Mouse (Mus musculus): Measurements from ENCODE around the gene Parva.

Parva gene

DNA sequence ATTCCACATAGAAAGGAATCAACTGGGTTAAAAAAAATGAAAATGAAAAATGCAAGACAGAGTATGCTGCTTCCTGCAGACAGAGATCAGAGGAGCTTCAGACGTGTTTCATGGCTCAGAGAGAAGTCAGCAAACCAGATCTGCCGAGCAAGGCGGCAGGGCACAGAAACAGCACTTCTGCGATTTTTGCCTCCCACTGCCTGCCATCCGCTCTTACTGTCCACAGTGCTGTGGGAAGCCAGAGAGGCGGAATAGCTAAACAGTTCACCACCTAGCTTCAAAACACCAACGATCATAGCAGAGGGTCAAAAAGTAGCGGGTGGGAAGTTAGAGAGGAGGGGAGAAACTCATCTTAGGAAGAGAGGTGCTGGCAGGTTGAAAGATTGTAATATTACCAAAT is 84.0 kb downstream of the Parva start:
- no peak for DNase-seq (ENCODE audit: inconsistent ontology term)

DNA sequence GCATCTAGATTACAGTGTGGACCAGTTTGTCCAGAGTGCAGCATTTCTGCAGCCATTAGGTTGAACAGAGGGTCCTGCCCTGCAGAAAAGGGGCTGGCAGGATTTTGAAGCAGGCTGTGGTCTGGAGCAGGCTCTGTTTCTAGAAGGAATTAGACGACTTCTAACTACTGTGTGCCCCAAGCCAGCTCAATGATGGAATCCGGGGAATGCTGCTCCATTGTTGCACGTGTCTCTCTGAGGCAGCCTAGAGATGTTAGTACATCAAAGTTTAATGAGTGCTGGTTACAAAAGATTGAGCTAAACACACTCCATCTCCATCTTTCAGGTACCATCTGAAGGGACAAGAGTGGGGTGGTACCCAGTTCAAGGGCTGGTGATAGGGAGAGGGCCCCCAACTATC is 85.0 kb downstream of the Parva start:
- peak; percentile 79 for DNase-seq (ENCODE audit: inconsistent ontology term)

DNA sequence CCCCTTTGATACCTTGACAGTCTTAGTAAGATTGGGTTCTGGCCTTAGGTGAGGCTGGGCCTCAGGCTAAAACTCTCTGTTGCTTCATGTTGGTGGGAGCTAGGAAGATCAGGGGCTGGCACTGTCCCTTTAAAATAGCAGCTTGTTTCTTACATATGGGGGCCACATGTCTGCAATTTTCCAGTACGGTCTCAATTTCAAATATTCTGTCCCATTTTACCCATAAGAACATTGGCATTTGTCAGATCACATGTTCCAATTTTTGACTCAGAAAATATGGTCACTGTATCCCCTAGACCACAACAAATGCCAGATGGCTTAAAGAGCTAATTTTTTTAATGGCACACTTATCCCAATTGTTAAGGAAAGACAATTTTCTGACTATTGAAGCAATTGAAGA is 85.6 kb downstream of the Parva start:
- DNase-seq (ENCODE audit: inconsistent ontology term) = no peak

DNA sequence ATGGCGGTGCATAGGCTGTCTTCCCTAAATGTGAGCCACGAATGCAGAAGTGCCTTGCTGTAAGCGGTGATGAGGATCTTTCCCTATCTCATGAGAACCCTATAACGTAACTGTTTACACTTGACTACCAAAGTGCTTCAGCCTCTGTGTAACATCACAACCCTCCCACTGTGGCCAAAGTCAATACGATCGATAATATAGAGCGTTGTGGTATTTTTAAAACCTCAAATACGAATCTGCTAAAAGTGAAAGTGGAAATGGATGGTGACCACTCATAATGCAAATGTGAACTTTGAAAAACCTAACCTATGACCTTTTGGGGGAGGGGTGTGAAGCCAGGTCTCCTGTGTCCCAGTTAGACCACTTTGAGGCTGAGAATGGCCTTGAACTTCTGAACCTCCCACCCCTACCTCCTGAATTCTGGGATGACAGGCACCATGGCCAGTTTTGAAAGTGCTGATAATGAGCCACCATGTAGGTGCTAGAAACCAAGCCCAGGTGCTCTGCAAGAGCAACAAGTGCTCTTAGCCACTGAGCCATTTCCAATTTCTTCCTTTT is 87.4 kb downstream of the Parva start:
- DNase-seq (ENCODE audit: inconsistent ontology term) = no peak

DNA sequence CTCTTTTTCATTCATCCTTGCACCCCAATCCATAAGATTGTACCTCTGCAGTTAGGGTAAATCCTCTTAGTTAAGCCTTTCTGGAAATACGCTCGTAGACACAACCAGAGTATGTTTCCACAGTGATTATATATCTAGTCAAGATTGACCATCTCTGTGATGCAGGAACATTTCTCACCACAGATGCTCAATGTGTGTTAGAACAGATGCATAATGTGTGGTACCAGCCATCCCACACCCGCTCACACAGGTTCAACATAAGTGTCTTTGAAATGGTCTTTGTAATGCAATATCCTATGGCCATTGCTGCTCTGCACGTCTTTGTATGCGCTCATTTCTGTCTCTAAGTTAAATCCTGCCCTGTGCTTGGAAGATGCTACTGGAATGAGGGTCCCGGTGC is 98.2 kb downstream of the Parva start:
- no peak for DNase-seq (ENCODE audit: inconsistent ontology term)

DNA sequence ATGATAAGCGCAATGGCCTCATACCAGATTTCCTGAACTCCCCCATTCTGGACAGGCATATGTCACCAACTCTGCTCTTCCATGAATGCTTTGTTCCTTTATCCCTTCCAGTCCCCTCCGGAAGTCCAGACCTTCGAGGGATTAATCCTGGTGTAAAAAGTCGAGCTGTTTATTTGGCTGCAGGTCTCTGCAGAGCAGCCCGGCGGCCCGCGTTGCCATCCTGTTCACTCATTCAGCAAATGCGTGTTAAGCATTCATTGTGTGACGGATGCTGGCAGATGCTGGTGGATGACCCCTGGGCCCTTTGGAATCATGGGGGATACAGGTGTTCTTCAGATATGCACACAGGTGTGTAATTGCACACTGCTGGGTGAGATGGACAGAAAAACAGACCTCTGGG is 98.9 kb downstream of the Parva start:
- DNase-seq (ENCODE audit: inconsistent ontology term) = no peak

DNA sequence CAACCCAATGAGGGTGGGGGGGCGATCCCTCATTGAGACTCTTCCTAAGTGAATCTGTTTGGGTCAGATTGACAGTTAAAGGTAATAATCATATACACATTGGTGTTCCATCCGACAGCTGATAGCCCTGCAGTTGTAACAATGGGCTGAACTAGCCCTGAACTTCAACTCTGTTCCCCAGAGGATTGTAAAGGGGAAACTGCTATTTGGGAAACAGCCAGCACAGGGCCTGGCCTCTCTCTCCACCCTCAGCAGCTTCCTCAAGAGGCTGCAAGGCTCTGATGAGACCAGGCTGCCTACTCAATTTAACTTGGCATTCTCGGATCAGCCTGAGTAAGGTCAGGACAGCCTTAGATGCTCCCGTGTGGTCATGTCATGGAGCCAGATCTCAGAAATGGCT is 99.9 kb downstream of the Parva start:
- no peak for DNase-seq (ENCODE audit: inconsistent ontology term)

DNA sequence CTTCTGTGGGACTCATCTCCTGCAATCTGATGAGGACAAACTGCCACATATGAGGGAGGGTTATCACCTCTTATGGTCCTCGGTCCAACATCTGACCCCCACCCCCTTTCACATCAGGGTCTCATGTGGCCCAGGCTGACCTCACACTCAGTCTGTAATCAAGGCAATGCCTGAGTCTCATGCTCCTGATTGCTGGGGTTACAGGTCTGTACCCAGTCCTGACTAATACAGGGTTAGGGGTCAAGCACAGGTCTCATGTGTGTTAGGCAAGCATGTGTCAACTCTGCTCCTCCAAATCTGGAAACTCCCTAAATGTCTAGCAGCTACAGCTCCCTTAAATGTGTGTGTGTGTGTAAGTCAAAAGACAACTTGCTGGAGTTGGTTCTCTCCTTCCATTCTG is 100.8 kb downstream of the Parva start:
- no peak for DNase-seq (ENCODE audit: inconsistent ontology term)

DNA sequence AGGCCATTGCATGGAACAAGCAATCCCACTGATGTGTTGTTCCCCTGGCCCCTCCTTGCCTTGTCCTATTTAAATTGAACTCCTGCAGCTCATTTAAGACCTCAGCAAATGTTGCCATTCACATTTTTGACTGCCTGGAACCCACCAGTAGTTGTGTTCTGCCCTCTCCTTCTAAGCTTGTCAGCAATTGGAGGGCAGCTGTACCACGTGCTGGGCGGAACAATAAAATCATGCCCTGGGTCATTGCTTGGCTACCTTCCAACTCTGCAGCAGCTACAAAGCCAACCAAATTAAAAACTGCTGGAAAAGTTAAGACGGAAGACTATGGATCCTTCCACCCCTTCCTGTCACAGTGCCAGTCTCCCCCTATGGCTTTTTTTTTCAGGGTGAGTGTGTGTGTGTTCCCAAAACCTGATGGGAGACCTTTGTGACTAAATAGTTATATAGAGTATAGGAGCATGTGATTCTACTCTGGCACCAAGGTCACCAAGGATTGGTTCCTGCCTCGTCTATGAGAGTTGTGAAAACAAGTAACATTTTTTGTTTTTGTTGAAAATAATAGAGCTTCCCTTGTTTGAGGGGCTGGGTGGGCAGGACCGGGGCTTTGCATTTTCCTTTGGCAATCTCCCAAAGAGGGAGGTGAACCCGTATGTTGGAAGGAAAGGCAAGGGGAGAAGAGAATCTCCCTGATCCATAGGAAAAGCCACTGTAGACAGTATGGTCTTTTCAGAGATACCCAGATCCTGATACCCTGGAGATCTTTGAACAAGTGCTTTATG is 101.5 kb downstream of the Parva start:
- peak; percentile 20 for DNase-seq (ENCODE audit: inconsistent ontology term)

DNA sequence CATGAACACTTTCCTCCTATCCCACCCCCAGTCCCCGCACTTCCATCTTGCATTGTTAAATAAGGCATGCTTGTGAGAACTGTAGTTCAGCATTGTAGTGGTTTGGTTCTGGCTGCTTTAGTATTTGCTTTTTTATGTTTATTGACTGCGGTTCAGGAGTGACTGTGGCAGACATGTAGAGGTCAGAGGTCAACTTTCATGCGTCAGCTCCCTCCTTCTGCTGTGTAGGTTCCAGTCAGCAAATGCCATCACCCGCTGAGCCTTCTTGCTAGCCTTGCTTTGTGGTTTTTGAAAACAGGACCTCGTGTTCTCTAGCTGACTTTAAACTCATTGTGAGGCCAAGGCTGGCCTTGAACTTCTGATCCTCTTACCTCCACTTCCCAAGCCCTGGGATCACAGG is 103.6 kb downstream of the Parva start:
- DNase-seq (ENCODE audit: inconsistent ontology term) = no peak

DNA sequence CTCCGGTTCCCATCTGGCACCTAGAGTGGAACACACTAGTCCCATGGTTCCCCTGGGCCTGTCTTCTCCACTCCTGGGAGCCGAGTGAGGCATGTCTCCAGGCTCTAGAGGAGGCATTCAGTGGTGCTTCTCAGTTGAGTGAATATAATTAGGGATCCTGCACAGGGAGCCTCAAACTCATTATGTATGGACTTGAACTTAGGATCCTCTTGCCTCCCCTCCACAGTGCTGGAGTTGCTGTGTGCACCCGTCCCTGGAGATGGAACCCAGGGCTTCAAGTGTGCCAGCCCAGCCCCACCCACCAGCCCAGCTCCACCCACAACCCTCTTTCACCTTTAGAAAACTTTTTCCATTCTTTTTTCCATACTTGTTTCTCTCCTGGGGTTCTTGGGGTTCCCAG is 106.8 kb downstream of the Parva start:
- no peak for DNase-seq (ENCODE audit: inconsistent ontology term)

DNA sequence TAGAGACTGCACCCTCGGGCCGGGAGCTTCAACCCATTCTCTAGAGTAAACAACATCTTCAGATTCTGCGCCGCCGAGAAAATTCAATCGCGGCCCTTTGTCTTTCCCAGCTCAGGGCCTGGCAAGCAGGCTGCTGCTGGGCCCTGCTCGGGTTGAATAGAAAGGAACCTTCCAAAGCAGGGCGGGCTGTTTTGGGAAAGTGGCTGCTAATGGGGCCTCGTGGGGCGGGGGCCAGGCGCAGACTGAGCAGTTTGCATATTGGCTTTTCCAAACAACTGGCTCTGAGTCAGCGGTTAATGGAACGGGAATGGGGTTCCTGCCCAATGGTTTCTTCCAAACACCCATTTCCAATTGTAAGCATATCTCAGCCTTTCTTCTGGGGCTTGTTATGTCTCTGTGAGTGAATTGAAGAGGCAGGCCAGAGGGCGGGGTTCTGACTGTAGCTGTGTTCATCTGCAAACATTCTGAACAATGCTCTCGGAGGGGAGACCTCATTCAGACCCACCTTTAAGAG is 108.2 kb downstream of the Parva start:
- peak; percentile 95 for DNase-seq (ENCODE audit: inconsistent ontology term)

DNA sequence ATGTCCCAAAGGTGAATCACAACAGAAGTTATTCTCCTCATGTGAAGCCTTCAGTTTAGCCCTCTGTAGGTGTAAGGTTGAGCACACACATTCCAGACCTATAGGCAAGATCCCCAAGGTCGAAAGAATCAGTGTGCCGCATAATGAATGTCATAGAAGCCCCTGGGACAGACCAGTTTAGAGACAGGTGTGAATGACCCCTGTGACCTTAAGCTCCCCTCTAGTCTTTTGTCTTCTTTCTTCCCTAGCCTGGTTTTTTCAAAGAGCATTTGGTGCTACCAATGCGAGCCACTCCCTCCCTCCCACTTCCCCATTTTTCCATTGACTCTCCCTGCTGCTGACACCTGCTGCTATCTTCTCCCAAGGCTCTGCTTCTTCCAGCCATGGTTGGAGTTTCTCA is 121.8 kb downstream of the Parva start:
- no peak for DNase-seq (ENCODE audit: inconsistent ontology term)

DNA sequence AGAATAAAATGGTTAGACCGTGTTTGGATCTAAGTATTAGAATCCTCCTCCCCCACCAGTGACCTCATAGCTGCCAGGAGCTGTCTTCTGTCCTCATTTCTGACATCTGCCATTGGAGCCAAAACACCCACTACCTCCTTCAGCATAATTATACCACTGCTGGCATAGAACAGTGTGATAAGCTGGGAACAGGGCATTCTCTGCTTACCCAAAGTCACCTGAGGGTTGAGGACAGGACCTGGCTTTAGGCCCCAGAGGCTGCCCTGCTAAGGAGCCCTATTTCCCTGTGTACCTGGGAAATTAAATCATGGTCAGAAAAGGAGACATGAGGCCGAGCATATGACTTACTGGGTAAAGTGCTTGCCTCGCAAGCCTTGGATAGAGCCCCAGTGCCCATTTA is 134.2 kb downstream of the Parva start:
- DNase-seq (ENCODE audit: inconsistent ontology term) = no peak

DNA sequence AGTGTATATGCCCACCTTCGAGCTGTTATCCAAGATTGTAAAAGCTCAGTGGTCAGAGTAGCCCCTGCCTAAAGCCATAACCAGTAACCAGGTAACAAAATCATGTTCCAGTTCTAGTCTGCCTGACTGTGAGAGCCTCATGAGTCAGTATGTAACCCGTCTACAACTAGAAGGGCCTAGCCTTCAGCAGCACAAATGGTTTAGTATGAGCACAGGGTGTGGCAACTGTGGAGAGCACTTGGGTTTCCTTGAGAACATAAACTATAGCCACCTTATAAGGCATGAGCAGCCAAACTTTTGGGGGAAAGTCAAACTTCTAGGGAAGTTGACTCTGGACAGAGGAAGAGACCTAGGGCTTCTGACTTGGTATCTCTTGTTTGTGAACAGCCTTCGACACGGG is 139.7 kb downstream of the Parva start:
- DNase-seq (ENCODE audit: inconsistent ontology term) = no peak

DNA sequence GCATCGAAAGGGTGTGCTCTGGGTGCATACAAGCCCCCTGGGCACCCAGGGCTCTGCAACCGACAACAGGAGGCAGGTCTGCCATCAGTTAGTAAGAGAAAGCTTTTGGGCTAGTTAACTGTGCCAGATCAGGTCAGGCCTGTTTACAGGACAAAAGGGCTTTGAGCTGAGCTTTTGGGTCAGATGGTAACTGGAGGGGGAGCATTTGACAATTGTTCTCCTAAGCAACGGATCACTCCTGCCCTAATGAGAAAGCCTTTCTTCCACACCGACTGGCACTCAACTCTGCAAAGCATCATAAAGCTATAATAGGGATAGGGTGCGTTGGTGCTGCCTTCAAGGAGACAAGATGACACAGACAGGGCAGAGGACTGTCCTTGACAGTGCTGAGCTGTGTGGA is 141.7 kb downstream of the Parva start:
- peak; percentile 14 for DNase-seq (ENCODE audit: inconsistent ontology term)

DNA sequence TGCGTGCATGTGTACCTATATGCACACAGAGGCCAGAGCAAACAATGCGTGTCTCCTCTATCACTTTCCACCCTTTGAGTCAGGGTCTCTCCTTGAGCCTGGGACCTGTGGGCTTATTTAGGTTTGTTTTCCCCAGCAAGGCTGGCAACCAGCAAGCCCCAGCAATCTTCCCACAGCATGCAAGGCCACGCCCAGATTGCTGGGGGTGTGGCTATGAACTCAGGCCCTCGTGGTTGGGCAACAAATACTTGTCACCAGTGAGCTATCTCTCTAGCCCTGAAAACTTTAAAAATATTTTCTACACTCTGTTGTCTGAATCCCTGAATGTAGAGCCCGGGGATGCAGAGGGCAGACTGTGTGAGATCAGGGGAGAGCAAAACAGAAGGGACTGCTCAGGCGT is 154.3 kb downstream of the Parva start:
- DNase-seq (ENCODE audit: inconsistent ontology term) = no peak

DNA sequence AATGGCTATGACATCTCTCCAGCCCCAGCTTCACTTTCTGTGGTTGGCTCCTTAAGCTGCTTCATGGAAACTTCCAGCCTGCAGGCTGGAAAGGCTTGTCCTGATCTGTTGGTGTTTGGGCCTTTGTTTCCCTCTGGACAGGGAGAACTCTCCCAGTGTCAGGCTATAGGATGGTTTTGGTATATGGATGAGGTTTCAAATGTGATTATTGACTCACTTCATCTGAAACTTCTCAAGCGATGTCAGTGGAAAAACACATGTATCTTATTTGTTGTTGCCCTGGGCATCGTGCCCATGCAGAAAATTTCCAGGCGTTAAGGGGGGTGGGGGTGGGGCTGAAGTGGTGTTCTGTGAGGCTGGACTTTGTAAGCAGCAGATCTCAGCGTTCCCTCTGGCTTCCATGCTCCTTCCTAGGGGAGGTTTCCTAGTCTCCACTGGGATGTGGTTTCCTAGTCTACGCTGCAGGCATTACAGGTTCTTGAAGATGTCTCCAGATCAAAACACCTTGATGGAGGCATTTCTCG is 155.6 kb downstream of the Parva start:
- no peak for DNase-seq (ENCODE audit: inconsistent ontology term)

DNA sequence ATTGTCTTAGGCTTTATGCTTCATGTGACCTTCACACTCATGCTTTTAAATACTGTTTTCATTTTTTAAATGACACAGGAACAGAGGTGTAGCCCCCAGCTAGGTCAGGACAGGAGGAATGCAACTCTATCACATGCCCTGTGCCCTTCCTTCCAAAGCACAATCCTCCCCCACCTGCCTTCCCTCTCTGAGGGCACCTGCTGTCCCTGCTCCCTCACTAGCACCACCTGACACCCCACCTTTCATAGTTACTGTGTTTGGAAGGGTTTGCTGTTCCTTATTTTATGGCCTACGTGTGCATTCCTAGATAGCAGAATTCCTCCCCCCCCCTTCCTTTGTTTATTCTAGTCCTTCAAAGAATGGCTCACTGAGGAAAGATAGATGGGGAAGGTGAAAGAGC is 160.1 kb downstream of the Parva start:
- DNase-seq (ENCODE audit: inconsistent ontology term) = no peak

DNA sequence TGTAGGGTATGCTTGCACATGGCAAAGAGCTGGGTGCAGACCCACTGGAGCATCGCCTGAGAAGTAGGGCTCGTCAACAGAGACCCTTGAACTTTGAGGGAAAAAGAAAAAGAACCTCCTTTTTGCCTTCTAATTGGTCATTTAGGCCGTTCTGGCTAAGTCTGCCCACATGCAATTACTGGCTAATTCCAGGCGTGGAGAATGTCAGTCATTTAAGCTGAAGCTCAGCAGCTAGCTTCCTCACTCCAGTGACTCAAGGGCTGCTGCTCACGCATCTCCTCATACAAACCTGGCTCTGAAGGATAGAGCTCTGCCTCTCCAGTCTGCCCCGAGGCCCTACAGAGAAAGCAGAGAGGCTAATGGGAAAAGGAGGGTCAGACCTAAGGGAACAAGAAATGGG is 162.2 kb downstream of the Parva start:
- DNase-seq (ENCODE audit: inconsistent ontology term) = peak; percentile 45

DNA sequence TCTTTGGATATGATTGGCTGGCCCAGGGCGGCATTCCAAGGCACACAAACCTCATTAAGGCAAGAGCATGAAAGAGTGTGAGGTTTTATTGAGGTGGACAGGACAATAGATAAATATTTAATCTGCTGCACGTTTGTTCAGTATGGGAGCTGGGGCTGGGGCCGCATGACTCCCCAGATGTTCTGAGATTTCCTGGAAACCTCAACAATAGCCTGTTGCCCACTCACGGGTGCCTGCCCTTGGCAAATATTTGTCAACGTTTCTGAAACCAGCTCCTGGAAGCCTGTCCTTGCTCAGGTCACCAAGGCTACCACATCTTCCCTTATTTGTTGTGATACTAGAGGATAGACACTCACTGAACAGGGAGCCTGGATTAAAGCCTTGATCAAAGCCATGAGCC is 166.3 kb downstream of the Parva start:
- no peak for DNase-seq (ENCODE audit: inconsistent ontology term)

DNA sequence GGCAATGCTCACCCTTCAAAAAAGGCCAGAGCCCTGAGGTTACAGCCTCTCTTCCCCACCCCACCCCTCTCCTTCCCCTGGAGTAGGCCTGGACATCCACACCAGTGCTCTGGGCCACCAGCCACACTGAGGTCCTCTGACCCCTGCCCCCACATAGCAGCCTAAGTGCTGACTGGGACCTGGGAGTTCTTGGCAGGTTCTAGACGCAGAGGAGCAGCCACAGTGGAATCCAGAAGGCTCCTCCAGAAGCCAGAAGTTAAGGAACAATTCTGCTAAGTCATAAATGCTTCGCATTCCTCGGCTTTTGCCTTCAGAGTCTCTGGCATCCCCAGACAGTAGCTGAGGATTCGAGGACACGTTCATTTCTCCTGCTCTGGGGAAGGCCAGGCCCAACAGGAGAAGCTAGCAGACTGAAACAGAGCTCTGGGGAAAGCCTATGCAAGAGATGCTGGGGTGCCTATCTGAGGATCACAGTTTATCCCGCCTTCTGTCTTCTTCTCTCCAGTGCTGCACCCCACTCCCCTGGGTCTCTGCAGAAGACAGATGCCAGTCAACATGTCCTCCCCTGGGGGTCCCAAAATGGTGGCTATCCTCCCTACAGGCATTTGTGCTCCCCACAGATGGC is 168.0 kb downstream of the Parva start:
- peak; percentile 61 for DNase-seq (ENCODE audit: inconsistent ontology term)

DNA sequence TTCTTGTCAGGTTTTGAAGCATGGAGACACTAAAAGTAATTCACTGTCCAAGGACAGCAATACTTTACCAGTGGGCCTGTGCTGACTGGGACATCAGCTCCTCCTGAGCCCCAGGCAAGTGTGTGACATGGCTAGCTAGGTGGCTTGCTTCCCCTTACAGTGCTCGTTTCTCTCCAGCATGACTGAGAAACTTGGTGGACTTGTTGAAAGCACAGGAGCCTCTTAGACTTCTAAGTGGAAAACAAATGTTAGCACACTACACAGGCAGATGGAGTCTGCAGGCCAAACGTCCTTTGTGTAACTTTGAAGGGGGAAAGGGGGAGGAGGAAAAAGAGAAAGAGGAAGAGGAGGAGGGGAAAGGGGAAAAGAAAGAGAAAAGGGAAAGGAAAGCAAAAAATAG is 172.3 kb downstream of the Parva start:
- no peak for DNase-seq (ENCODE audit: inconsistent ontology term)
